Mouse (Mus musculus): ENCODE data around the gene Rbm20.

Rbm20 gene

DNA sequence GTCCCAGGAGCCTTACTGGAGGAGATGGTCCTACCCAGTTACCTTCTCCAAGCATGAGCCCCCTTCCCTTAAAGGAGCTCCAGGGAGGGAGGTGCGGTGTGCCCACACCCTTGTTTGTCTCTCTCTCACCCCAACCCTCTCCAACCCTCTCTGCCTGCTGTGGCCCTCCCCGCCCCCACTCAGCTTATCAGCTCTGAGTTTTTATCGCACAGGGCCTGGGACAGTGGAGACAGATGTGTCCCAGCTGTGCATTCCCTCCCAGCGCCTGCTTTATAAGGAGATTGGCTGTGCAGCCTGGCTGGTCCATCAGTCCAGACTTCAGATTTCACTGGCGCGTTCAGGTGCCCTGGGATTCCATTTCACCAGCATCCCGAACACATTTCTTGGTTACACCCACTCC is 132.9 kb downstream of the Rbm20 start:
- DNase-seq (ENCODE audit: low spot score in 2 of 2), result no peak

DNA sequence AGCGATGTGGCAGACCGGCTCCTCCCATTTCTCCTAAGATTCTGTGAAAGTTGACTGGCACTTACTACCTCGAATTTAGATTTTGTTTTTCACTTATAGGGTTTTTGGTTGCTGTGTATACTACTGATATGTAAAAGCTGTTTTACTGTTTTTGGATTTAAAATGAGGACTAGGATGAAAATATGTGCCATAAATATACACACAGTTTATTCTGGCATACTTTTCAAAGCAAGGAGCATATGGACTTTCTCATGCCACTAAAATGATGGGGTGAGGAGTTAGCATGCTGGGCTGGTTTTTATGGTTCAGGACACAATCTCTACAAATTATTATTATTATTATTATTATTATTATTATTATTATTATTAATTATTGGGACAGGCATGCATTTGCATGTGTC is 133.5 kb downstream of the Rbm20 start:
- DNase-seq (ENCODE audit: low spot score in 2 of 2), result no peak

DNA sequence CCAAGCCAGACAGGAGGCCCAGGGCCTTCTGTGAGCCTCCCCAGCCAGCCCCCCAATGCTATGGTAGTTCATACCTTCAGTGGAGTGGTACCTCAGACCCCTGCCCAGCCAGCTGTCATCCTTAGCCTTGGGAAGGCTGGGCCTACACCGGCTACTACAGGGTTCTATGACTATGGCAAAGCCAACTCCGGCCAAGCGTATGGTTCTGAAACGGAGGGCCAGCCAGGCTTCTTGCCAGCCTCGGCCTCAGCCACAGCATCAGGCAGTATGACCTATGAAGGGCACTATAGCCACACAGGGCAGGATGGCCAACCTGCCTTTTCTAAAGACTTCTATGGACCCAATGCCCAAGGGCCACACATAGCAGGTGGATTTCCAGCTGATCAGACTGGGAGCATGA is 136.5 kb downstream of the Rbm20 start:
- DNase-seq (ENCODE audit: low spot score in 2 of 2), result no peak

DNA sequence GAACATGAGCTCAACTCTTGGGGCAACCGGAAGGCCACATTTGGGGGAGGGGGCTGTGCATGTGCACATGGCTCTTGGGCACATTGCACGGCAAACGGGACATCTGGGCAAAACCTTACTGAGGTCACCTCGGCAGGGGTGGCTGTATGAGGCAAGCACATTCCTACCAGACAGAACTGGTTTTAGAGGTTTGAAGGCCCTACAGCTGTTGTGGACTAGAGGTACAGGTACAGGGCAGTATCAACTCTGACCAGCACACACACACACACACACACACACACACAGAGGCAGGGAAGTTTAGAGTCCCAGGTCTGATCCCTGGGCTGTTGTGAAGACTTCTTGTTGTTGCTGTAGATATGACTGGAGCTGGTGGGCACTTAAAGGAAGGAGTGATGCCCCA is 138.6 kb downstream of the Rbm20 start:
- DNase-seq (ENCODE audit: low spot score in 2 of 2), result no peak

DNA sequence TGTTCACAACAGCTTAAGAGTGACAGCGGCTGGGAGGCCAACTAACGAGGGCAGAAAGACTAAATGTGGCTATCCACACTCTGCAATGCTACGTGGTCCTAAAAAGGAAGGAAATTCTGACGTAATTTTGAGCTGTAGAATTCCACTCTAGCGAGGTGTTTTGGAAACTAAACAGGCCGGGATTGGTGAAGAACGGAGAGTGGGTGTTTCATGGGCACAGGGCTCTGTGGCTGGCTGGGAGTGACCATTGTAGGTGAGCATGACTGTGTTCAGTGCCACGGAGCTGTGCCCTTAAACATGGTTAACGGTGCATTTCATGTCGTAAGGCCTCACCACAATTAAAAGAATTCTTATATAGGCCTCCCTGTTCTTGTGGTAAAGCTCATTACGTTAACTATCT is 139.1 kb downstream of the Rbm20 start:
- no peak for DNase-seq (ENCODE audit: low spot score in 2 of 2)

DNA sequence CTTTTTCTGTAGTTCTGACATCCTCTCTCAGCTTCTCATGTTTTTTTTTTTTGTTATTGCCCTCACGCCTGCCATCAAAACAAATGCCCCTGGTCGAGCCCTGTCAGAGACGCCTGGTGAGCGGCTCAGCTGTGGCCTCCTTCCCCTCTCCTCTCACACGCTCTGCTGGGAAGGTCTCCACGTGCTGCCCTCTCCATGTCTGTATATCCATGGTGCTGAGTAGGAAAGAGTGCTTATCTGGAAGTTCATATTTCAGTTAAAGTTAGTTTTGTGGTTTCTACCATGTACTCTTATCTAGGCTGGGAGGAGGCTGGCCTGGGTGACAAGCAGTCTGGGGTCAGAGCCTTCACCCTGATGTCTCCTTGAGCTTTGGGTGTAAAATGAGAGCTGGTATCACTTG is 142.2 kb downstream of the Rbm20 start:
- DNase-seq (ENCODE audit: low spot score in 2 of 2), result no peak

DNA sequence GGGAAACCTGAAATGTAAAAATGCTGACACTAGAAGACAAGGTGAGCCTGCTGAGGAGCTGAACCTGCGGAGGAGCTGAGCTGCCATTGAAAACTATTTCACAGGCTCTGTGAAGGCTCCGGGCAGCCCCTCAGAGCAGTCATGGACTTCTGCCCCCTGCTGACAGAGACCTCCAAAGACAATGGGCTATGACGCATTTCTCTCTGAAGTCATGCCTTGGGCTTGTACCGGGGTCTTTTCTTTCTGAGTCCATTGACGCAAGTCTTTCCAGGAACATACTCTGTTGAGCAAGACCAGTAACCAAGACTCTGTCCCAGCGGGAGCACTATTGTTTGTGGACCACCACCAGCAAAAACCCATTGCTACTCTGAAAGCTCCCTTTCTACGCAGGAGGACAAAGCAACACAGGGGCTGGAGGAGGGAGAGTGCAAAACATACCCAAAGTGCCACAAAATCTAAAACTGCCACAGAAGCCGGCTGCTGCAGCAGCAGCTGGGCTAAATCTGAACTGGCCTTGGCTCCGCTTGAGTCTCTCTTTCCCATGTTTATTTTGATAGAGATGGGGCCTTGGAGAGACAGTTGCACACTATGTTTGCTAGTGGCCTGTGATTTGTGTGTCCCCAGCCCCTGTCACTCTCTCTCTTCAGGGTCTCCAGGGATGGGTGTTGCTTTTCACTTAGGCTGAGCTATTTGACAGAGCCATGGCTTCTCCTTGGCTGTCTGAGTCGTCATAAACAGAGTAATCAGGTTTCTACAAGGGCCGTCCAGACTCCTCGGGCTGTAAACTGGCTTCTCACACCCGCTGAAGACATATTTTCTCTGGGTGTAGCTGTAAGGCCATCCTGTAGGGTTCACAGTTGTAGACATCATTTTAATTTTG is 144.4 kb downstream of the Rbm20 start:
- DNase-seq (ENCODE audit: low spot score in 2 of 2), result no peak

DNA sequence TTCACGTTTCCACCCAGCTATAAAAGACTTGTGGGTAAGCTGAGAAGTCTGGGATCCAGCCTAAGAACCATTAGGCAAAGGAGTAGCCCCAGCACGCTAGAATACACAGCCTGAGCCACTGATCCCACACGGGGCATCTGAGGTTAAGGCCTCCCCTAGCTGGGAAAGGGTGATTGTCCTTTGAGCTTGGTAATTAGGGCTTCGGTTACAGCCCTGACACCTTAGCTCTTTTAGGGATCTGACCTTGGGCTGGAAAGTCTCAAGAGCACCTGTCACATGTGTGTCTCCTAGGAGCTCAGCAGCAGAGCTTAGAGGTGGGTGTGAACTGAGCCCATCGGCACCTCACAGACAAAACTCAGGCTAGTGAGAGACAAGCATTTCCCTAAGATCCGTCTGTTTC is 146.7 kb downstream of the Rbm20 start:
- no peak for DNase-seq (ENCODE audit: low spot score in 2 of 2)

DNA sequence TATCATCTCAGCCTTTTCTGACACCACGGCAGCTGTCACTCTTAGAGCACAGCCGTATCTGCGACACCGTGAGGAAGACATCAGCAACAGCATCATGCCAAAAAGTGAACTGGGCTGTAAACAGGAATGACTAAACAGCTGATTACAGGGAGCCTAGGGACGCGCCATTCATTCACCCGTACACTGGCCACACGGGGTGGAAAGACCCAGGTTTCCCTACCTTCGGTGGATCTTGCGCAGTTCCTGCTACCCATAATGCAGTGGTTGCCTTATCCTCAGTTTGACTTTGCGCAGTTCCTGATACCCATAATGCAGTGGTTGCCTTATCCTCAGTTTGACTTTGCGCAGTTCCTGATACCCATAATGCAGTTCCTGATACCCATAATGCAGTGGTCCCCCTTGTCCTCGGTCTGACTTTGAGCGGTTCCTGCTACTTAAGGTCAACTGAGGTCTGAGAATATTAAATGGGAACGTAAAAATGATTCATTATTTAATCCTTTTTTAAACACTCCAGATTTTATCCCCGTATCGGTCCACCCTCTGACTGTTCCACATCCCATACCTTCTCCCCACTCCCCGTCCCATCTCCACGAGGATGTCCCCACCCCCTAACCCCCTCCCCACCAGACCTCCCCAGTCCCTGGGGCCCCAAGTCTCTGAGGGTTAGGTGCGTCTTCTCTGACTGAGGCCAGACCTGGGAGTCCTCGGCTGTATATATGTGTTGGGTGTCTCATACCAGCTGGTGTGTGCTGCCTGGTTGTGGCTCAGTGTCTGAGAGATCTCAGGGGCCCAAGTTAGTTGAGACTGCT is 148.0 kb downstream of the Rbm20 start:
- DNase-seq (ENCODE audit: low spot score in 2 of 2), result no peak

DNA sequence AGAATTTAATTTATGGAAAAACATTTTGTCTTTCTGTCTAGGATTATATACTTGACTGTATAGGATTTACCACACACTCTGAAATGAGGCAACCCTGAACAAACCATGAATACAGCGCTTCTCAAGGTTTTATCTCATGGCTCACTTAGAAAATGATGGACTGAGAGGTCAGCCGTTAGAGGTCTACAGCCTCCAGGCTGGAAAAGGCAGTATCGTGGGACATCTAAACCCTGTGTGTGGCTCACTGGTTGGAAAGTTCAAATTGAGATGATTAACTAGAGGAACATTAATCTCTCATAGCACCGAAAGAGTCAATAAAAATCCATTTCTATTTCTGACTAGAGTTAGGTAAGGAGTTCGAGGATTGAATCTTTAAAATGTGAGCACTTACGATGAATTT is 152.9 kb downstream of the Rbm20 start:
- no peak for DNase-seq (ENCODE audit: low spot score in 2 of 2)

DNA sequence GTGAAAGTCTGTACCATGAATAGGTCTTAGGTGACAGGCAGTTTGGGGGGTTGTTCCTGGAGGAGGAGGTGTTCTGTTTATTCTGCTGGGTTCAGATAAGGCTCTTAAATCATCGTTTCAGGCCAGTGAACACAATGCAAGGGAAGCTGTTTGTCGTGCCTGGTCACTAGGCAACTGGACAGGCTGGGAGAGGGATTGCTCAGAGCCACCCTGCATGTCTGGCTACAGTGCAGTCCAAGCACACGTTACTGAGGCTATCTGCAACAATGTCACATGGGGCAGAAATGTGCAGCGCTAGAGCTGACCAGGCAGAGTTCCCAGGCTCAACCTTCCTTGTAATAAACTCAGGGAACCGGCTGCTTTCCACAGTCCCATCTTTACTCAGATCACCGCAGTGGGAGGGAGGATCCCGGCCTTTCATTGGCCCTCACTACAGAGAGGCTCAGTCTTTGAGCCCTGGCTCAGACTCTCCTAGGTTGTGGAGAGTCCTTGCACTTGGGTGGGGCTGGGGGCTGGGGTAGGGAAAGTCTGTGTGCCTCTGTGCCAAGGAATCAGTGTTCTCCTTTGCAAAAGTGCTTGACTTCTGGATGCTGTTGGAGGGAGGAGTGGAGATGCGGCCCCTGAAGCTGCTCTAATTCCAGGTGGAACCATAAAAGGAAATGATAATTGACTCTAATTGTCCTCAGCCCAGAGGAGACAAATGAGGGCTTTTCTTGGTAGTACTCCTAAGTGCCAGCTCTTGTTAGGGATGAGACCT is 153.5 kb downstream of the Rbm20 start:
- no peak for DNase-seq (ENCODE audit: low spot score in 2 of 2)

DNA sequence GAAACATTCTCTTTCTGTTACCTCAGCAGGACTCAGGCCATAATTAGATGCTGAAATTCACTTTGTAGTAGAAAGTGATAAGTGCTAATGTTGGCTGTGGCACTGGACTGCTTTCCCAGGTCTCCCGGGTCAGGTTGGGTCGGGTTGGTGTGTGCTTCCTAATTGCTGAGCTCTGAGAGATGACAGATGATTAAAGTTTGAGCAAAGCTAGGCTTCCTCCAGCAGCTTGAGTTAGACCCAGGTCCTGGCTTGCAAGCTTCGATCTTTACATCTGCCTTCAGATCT is 154.0 kb downstream of the Rbm20 start:
- no peak for DNase-seq (ENCODE audit: low spot score in 2 of 2)

DNA sequence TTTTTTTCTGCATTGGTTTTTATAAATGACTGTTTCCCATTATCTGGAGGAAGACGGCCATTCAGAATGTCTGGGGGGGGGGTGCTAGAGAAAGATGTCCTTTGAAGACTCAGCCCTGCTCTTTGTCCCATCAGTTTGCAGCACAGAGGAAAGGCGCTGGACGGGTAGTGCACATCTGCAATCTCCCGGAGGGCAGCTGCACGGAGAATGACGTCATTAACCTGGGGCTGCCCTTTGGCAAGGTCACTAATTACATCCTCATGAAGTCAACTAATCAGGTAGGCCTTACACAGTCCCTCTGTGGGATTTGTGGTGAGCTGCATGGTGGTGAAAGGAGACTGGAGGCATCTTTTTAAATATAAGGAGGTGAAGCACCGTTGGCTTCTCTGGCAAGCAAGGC is 155.4 kb downstream of the Rbm20 start:
- DNase-seq (ENCODE audit: low spot score in 2 of 2), result no peak

DNA sequence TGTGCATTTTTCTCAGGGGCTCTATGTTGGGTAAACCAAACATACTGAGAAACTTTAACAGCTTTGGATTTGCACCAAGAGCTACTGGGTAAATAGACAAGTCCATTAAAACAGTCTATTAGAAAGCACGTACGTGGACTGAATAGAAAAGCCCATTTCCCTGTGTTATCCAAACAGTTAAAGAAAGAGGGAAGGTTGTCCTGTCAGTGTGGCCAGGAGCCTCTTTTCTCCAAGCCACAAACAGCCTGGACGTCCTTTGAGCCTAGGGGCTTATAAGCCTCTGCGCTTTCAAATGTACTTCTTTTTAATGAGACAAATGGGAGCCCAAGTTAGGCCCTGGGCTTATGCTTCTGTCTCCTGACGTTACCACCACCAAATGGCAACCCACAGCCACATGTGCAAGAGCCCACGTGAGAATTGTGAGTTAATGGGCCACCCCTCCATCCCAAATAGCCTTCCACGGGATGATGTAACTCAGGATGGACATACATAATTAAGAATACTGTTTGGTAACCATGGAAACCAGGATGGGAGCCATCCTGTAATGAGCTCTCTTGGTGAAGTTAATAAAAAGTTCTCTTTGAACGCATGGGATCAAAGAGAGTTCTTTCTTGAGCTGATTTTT is 156.8 kb downstream of the Rbm20 start:
- DNase-seq (ENCODE audit: low spot score in 2 of 2), result no peak

DNA sequence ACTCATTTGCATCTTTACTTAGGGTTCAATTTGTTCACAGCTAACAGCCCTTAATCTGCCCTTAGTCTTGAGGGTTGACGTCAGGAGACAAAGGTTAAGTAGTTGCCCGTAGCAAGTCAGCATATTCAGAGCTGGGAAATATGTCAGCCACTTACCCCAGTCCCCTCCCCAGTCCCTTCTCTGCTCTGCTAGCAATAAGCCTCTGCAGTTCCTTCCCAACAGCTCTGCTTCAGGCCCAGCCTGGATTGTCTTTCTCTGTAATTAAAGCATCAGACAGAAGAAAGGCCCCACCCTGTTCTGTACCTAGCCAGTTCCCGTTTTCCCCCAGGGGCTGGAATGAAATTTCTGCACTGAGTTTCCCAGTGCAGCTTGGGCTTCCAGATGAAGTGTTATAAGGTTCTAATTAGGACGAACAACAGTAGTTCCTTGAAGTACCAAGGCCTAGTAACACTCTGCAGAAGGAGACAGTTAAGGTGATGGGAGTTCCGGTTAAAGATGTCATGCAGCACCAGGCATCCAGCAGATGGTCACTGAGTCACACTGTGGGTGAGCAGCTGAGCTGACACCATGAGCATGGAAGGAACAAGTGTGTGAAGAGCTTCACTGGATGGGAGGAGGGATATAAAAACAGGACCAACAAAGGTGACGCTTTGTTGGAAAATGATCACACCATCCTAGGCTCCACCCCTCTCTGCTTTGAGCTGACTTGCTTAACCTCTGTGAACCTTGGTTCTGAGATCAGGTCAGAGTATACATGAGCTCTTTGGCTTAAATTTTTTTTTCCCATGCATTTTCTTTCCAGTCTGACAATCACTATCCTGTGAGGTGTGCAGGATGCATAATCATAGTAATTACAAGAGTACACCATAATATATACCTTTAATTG is 159.7 kb downstream of the Rbm20 start:
- no peak for DNase-seq (ENCODE audit: low spot score in 2 of 2)

DNA sequence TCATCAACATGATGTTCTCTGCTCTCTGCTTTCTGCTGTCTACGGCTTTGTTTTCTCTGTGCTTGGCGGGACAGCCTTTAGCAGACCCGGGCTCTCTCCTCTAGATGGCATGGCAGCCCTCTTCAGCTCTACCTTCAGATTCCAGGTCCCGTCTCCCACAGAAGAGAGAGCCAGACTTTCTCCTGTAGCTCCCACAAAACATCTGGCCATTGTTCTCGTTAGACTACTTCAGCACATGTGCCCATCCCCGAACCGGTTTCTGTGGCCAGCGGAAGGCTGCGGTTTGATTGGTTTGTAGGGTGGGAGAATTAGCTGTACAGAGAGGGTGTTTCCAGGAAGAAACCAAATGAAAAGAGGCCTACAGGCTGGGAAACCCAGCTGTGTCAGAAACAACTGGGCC is 161.7 kb downstream of the Rbm20 start:
- no peak for DNase-seq (ENCODE audit: low spot score in 2 of 2)

DNA sequence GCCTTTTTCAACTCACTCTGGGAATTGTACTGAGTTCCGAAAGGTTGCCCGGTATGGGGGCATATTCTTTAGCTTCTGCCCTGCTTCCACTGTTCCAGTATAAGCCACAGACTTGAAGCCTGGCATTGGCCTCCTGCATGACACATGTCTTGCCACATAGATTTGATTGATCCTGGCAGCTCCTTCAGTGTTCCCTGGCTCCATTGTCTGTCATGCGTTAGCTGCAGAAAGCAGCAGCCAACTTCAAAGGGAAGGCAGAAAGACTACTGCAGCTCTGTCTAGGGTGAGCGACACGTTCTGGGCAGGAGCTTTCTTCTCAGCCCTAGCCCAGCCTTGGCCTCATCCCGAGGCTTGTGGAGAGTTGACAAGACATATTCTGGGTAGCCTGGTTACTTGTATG is 162.7 kb downstream of the Rbm20 start:
- no peak for DNase-seq (ENCODE audit: low spot score in 2 of 2)

DNA sequence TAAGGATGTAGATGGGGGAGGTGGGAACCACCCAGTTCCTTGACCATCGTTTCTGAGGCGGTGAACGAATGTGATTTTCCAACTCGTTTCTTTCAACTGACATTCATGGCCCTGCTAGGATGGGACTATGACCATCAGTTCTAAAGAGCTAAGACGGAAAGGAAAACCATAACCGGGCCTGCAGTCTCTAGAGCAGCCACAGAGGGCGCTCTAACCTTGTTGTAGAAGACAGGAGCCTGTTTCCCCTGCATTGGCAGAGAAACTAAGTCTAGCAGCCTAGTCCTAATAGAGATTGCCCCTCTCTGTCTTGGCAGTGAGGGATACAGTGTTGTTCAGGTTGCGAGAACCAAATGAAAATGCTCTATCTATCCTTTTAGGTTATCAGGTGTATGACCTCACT is 164.8 kb downstream of the Rbm20 start:
- DNase-seq (ENCODE audit: low spot score in 2 of 2), result no peak

DNA sequence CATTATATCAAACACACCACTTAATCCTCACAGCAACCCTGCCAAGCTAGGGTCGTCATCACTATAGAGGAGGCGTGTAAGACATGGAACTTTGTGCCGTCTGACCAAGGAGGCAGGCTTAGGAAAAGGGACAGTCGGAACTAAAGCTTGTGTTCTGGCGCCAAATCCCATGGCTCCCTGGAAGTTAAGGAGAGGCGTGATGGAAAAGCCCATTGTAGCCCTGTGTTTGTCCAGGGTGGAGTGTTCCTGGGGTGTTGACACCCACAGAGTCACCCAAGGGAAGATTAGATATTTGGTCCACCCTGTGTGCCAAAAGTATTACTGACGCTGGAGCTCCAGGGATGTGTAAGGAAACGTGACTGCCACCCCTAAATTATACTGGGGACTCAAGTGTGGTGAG is 166.9 kb downstream of the Rbm20 start:
- DNase-seq (ENCODE audit: low spot score in 2 of 2), result no peak

DNA sequence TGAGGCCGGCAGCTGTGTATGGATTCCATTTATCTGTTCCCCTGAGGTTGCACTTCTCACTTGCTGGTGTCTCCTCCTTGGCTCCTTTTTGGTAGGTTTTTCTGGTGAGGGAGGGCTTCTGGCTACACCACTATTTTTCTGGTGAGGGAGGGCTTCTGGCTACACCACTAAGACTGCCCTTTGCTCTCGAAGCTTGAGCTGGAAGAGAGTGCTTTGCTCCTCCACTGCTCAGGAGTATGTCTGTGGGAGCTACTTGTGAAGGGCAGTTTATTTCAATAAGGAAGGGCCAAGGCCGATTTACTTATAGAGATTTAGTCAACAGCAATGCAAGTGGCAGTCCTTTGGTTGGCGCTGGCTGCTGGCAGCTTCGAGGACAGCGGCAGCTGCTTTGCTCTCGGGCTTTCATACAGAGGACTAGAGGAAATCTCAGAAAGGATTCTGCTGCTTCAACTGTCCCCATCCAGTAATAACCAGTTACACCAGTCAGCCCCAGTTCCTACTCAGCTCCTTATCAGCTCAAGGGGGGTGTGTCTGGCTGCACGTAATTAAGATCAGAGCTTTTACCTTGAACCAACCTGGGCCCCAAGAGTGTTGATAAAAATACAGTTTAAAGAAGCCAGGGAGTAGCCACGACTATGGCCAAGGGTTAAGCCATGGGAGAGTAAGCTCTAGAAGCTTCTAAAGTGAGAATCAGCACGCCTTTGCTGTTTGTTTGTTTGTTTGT is 171.3 kb downstream of the Rbm20 start:
- no peak for DNase-seq (ENCODE audit: low spot score in 2 of 2)
